Mouse (Mus musculus) limb, embryonic 15.5 days (tissue): ENCODE measurements around the gene Nxf1. TPM values are rescaled to one million over a fixed set of nuclear protein-coding genes. Genes with fewer than 3 reads are reported as not detected.

ENCODE experiments used
- ATAC-seq: fragments of 200-750 bp; cut with Nextera tagmentation; 2 replicates; pipeline ENCODE4 v1.8.0; 2017; ENCODE audit warnings: low read depth, moderate TSS enrichment; ENCODE audit not compliant: insufficient number of reproducible peaks, low FRiP score, low TSS enrichment
- H3K27ac ChIP-seq: fragments of 300-500 bp; sonication (generic); 2 replicates; pipeline ENCODE4 v1.5.1; 2015; ENCODE audit warnings: moderate library complexity, mild to moderate bottlenecking, inconsistent platforms
- H3K27me3 ChIP-seq: fragments of 300-500 bp; sonication (generic); 2 replicates; pipeline ENCODE4 v1.6.1; 2015; ENCODE audit warnings: inconsistent platforms
- H3K36me3 ChIP-seq: fragments of 300-500 bp; sonication (generic); 2 replicates; pipeline ENCODE4 v1.6.1; 2015; ENCODE audit warnings: inconsistent platforms
- H3K4me1 ChIP-seq: fragments of 300-500 bp; sonication (generic); 2 replicates; pipeline ENCODE4 v1.6.1; 2015; ENCODE audit warnings: inconsistent platforms
- H3K4me2 ChIP-seq: fragments of 300-500 bp; sonication (generic); 2 replicates; pipeline ENCODE4 v1.6.1; 2015; ENCODE audit warnings: mild to moderate bottlenecking, inconsistent platforms
- H3K4me3 ChIP-seq: fragments of 300-500 bp; sonication (generic); 2 replicates; pipeline ENCODE4 v1.5.1; 2015; ENCODE audit warnings: mild to moderate bottlenecking, inconsistent platforms
- H3K9ac ChIP-seq: fragments of 300-500 bp; sonication (generic); 2 replicates; pipeline ENCODE4 v1.6.1; 2015; ENCODE audit warnings: inconsistent platforms
- H3K9me3 ChIP-seq: fragments of 300-500 bp; sonication (generic); 2 replicates; pipeline ENCODE4 v1.6.1; 2016; ENCODE audit warnings: inconsistent platforms
- WGBS: fragments of 180-500 bp; shearing (Covaris S2); methylation state at CpG from one replicate; pipeline ENCODE4 v1.1.7; 2015; 5-methylcytosine and 5-hydroxymethylcytosine counted together
- polyA plus RNA-seq: library from polyadenylated mRNA; unstranded; fragments of >200 nt; fragmentation: Nextera tagmentation; extraction: Ambion mirVana; gene quantifications from 2 replicates; pipeline ENCODE4 v1.2.1, GENCODE M21; 2015

The Nxf1 gene
- polyA plus RNA-seq: 171 and 188 TPM in 2 replicates

DNA sequence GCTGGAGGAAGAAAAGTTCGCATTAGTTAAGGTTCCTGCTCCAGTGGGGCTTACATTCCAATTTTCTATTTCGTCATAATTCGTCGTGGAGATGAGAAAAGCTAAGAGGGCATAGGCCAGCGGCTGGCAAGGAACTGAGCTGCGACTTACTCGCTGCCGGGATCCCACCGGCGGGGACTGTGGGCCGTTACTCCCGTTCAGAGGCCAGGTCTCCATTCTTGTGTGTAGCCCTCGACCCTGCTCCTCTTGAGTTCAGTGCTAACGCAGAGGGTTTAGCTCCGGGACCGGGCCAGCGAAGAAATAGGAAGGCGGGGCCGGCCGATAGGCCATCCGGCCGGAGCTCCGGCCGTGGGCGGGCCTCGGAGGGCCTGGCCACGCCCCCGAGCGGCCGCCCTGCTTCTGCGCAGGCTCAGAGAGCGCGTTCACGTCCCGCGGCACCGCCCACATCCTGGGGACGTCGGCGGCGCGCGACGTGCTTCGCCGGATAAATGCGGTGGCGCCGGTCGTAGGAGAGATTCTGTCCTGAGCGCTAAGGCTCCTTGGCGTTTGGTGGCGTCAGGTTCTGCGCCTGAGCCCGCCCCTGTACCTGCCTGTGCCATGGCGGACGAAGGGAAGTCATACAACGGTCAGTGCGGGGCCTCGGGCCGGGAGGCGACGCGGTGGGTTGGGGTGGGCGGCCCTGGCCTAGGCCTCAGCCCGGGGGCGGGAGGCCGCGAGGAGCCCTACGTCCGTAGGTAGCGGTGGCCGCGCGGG lies at the start of gene Nxf1:
Gene Nxf1, plus strand, starts transcription at position 439 of the 753 bp plus-strand sequence.
- Histone ChIP-seq H3K4me1 (peaks cover 19% of the 10 kb centered on the region), H3K9ac (peak within 1 kb of the TSS; percentile 88), H3K36me3 (peaks cover 34% of the 10 kb centered on the region), H3K4me2 (peak within 1 kb of the TSS; percentile 54), H3K9me3 (no peaks in the 10 kb centered on the region), H3K4me3 (peak within 1 kb of the TSS; percentile 93), H3K27me3 (no peaks in the 10 kb centered on the region), H3K27ac (peak within 1 kb of the TSS; percentile 90)
- WGBS: under 1% methylated on average over 75 of the region's 75 CpGs
- peak; percentile 91 for ATAC-seq

DNA sequence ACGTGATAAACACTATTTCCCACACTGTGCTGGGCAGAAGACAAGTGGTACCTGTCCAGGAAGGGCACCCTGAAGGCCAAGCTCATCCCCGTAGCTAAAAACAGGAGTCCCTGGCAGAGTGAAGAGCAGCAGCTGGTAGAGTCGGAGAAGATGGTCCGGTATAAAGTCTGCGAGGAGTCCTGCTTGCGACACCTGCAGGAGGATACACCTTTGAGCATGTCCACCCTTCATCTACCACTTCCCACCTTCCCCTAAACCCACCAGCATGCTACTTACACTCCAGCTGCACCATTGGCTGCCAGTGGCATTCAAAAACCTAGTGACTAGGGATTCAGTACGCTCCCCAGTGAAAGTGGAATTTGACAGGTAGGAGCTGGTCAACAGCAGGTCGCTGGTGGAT lies 47.9 kb upstream of the Nxf1 start:
- no peak overlapping the region for H3K4me3 ChIP-seq
- H3K36me3 ChIP-seq: peaks cover 45% of the 10 kb centered on the region
- H3K27ac ChIP-seq: no peak overlapping the region
- ATAC-seq: no peak
- peaks cover 29% of the 10 kb centered on the region for H3K4me1 ChIP-seq
- no peaks in the 10 kb centered on the region for H3K9me3 ChIP-seq
- 89% methylated on average over 8 of the region's 8 CpGs for WGBS
- H3K27me3 ChIP-seq: no peaks in the 10 kb centered on the region
- no peak overlapping the region for H3K9ac ChIP-seq
- H3K4me2 ChIP-seq: no peak overlapping the region

DNA sequence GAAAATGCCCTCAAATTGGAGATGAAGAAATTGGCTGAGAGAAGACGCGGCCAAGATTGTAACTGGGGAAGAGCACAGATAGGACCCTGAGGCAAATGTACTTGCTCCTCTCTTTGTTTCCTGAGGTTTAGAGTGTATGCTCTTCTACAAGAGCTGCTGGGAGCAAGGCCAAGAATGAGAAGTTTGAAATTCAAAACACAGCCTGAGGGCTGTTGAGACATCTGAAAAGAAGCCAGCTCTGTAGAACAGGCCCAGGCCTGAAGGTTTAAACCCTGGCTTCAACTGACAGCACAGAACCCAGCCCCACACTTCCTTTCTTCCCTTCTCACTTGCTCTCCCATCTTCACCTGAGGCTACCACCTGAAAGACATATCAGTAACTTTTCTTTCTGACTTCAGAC lies 46.8 kb upstream of the Nxf1 start:
- no peak overlapping the region for H3K4me3 ChIP-seq
- 72% methylated on average over 2 of the region's 2 CpGs for WGBS
- no peaks in the 10 kb centered on the region for H3K9me3 ChIP-seq
- H3K36me3 ChIP-seq: peaks cover 45% of the 10 kb centered on the region
- no peak for ATAC-seq
- no peaks in the 10 kb centered on the region for H3K27me3 ChIP-seq
- H3K27ac ChIP-seq: peak overlapping the region; percentile 55
- 0 out of 2 replicates have a peak overlapping the region, but pooled peaks have one; percentile 8 for H3K4me2 ChIP-seq
- H3K9ac ChIP-seq: no peak overlapping the region
- H3K4me1 ChIP-seq: peaks cover 31% of the 10 kb centered on the region

DNA sequence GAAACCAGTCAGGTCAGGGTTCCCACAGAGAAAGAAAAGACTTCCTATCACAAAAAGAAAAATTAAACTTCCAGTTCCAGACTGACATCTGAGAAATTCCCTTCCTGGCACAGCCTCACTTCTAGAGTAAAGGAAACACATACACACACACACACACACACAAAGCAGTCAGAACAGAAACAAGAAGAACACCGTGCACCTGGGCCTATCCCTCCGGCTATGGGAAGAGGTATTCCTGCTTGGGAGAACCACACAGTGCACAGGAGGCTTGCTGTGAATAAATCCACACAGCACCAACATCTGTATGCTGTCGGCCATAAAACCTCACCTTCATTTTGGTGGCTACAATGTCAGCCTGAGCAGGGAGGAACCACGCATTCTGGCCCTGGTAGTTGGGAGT lies 45.4 kb upstream of the Nxf1 start:
- Histone ChIP-seq H3K27ac (peak overlapping the region; percentile 92), H3K27me3 (no peaks in the 10 kb centered on the region), H3K4me1 (peaks cover 30% of the 10 kb centered on the region), H3K36me3 (peaks cover 44% of the 10 kb centered on the region), H3K9ac (no peak overlapping the region), H3K9me3 (no peaks in the 10 kb centered on the region), H3K4me3 (peak overlapping the region; percentile 89), H3K4me2 (peak overlapping the region; percentile 50)
- no peak for ATAC-seq
- WGBS: 46% methylated on average over 4 of the region's 4 CpGs

DNA sequence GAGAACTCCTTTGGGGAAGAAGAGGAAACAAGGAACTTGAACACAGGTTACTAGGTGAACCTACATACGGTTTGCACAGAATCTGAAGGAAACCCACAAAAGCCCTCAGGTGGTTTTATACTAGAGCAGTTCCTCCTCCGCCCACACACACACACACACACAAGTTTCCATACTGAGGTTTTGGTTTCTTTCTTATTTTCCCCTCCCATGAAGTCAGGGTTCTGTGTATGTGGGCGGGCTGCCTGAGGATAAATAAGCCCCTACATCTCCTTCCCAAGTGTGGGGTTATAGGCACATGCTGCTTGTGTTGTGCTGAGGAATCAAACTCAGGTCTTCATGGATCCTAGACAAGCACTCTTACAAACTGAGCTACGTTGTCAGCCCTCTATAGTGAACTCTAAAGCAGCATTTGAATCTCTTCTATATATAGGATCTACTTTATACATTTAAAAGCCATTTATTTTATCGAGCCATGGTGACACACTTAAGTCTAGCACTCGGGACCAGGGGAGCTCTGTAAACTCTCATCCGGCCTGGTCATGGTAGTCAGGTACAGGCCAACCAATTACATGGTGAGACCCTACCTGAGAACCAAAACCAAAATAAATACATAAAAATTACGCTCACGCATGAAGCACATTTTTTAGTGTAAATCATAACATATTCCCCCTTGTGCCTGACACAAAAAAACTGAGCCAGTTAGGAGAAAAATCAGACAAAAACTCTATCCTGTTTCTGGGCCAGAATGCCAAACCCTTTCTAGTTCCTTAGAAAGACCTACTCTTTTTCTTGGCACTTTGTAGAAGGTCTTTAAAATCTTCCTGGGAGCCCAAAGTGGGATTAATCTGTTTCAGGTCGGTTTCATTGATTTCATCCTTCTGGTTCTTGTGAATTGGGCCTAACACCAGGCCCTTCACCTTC lies 44.7 kb upstream of the Nxf1 start:
- peak overlapping the region; percentile 71 for H3K9ac ChIP-seq
- peak overlapping the region; percentile 92 for H3K27ac ChIP-seq
- H3K27me3 ChIP-seq: no peaks in the 10 kb centered on the region
- no peaks in the 10 kb centered on the region for H3K9me3 ChIP-seq
- no peak for ATAC-seq
- H3K4me1 ChIP-seq: peaks cover 30% of the 10 kb centered on the region
- H3K4me2 ChIP-seq: peak overlapping the region; percentile 50
- WGBS: 45% methylated on average over 10 of the region's 10 CpGs
- H3K36me3 ChIP-seq: peaks cover 39% of the 10 kb centered on the region
- H3K4me3 ChIP-seq: peak overlapping the region; percentile 89

DNA sequence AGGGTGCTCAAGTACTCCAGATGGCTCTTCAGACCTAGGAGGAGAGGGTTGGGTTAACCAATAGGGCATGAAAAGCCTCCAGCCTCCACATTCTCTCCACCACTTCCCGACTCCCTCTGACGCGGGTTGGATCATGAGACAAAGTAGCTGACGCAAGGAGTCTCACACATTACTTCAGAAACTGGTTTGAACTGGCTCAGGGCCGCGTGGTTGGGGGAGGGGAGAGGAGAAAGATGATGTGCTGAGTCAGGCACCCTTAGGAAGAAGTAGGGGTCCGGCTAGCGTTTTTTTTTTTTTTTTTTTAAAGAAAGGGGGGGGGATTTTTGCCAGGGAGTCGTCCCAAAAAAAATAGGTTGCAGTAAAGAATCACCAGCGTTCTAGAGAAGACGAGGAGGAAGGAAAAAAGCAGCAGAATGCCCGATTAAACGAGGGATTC lies 44.0 kb upstream of the Nxf1 start:
- Histone ChIP-seq H3K27ac (peak overlapping the region; percentile 92), H3K36me3 (peaks cover 33% of the 10 kb centered on the region), H3K9ac (peak overlapping the region; percentile 71), H3K4me1 (peaks cover 30% of the 10 kb centered on the region), H3K27me3 (no peaks in the 10 kb centered on the region), H3K4me2 (peak overlapping the region; percentile 50), H3K4me3 (peak overlapping the region; percentile 89), H3K9me3 (no peaks in the 10 kb centered on the region)
- ATAC-seq: peak; percentile 31; the same call in 1 of the 2 replicates
- under 1% methylated on average over 13 of the region's 13 CpGs for WGBS

DNA sequence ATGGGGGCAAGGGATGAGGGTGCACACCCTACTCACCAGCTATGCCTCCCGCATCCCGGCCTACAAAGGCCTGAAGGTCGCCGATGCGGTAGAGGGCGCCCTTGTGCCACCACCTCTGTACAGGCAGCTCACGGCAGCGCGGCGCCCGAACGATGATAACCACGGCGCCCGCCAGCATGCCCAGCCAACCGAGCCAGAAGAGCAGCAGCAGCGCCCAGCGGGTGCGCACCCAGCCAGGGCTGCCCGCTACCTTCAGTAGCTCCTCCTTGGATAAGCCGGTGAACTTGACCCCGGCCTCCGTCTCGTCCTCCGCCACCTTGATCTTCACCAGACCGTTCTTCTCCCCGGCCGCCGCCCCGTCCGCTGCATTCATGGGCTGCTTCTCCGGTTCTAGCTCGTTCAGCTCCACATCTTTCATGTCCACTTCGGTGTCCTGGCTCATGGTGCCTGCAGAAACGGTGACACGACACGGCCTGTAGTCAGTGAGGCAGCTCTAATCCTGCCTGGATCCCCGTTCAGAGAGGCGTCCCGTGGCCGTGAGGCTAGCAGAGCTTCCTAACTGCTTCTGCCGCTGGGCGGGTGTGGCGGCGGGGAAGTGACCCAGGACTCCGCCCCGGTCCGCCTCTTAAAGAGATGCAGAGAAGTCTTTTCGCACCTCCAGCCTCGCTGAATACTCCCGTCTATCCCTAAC lies 43.4 kb upstream of the Nxf1 start:
- WGBS: under 1% methylated on average over 51 of the region's 51 CpGs
- peak; percentile 87 for ATAC-seq

DNA sequence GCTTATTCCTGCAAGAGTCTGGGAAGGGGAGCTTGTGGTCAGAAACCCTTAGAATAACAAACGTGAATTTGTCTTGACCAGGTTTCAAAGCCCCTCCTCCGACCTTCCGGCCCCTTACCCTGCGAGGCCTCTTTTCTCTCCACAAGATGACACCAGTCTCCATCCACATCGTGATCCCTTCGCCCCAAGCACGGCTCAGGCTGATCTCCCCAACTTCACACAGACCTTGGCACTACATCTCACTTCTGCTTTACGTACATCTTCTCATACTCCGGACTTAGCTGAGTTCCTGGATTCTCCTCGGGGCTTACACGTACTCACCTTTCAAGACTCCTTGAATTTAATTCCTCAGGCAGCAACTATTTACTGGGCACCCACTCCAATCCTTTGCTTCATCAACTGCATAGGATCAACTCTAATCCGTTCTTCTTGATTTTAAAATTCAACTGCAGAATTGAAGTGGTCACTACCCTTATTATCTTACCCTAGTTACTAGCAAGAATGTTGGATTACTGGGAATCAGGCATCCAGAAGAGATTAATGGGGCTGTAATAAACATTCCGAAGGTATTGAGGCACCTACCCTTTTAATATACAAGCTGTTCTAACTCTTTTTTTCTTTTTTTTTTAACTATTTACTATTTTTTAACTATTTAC lies 42.7 kb upstream of the Nxf1 start:
- peak overlapping the region; percentile 92 for H3K27ac ChIP-seq
- H3K9me3 ChIP-seq: no peaks in the 10 kb centered on the region
- peak overlapping the region; percentile 71 for H3K9ac ChIP-seq
- H3K4me2 ChIP-seq: peak overlapping the region; percentile 50
- H3K4me3 ChIP-seq: peak overlapping the region; percentile 89
- ATAC-seq: peak; percentile 17; the same call in 1 of the 2 replicates
- H3K36me3 ChIP-seq: peaks cover 20% of the 10 kb centered on the region
- no peaks in the 10 kb centered on the region for H3K27me3 ChIP-seq
- H3K4me1 ChIP-seq: peaks cover 30% of the 10 kb centered on the region
- WGBS: 3% methylated on average over 13 of the region's 13 CpGs

More for the DNA sequence above, 43.4 kb upstream of the Nxf1 start:
- H3K27me3 ChIP-seq: no peaks in the 10 kb centered on the region
- H3K4me1 ChIP-seq: peaks cover 30% of the 10 kb centered on the region
- peak overlapping the region; percentile 89 for H3K4me3 ChIP-seq
- H3K9me3 ChIP-seq: no peaks in the 10 kb centered on the region
- H3K27ac ChIP-seq: peak overlapping the region; percentile 92
- peak overlapping the region; percentile 71 for H3K9ac ChIP-seq
- H3K4me2 ChIP-seq: peak overlapping the region; percentile 50
- H3K36me3 ChIP-seq: peaks cover 27% of the 10 kb centered on the region

DNA sequence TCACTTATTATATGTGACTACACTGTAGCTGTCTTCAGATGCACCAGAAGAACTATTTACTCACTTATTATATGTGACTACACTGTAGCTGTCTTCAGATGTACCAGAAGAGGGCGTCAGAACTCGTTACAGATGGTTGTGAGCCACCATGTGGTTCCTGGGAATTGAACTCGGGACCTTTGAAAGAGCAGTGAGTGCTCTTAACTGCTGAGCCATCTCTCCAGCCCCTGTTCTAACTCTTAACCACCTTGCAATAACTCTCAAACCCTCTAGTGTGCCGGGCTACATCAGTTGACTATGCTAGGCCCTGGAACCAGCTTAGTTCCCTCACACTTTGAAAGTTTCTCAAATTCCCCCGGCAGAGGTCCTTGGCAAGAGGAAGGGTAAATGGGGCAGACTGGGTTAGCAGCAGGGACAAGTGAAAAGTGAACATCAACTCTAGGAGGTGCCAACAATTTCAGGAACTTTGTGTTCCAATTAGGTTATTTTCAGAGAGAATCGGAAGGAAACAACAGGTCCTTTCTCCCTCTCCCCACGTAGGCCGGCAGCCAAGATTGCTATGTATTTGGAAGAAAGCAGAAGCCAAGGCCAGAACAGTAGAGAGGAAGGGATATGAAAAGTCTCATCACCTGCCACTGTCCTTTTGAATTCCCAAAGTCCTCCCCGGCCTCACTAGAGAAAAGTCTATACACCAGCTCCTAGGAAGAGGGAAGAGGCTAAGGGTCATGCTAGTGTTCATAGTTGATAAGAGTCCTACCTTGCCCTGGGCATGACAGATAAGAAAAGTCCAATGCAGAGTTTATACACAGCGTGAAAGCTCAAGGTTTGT lies 42.0 kb upstream of the Nxf1 start:
- Histone ChIP-seq H3K9me3 (no peaks in the 10 kb centered on the region), H3K27ac (no peak overlapping the region), H3K4me2 (no peak overlapping the region), H3K36me3 (peaks cover 13% of the 10 kb centered on the region), H3K27me3 (no peaks in the 10 kb centered on the region), H3K9ac (no peak overlapping the region), H3K4me3 (no peak overlapping the region), H3K4me1 (peaks cover 27% of the 10 kb centered on the region)
- ATAC-seq: no peak
- WGBS: 68% methylated on average over 10 of the region's 10 CpGs

DNA sequence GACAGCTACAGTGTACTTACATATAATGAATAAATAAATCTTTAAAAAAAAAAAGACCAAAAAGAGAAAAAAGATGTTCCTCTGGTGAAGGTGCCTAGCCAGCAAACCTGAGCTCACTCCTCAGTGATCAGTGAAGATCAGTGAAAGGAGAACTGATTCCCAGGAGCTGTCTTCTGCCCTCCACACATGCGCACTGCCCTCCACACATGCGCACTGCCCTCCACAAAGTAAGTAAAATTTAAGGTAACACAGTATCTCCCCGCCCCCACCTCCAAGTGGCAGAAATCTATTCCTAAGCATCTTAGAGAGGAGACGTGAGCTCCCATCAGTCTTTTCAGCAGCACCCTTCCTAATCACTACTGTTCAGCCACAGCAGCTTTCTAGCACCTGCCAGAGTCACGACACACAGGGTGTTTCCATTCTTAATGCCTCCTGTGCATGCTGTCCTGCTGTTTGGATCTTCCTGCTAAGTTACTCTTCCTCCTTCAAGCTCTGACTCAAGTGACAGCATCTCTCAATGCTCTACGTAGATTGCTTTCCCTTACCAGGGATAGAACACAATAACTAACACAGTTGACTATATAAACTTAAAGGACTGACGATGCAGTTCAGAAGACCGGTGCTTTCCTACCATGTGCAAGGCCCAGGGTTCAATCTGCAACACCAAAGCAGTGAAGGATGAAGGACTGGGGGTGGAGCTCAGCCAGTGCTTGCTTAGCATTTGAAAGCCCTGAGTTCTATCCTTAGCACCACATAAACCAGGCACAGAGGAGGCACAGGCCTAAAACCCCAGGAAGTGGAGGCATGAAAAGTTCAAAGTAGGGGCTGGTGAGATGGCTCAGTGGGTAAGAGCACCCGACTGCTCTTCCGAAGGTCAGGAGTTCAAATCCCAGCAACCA lies 40.8 kb upstream of the Nxf1 start:
- no peak for ATAC-seq

More for the DNA sequence above, 40.8 kb upstream of the Nxf1 start:
- H3K36me3 ChIP-seq: peaks cover 3% of the 10 kb centered on the region; the same call in 1 of the 2 replicates
- peaks cover 20% of the 10 kb centered on the region for H3K4me1 ChIP-seq
- no peak overlapping the region for H3K27ac ChIP-seq
- WGBS: 72% methylated on average over 10 of the region's 10 CpGs
- no peak overlapping the region for H3K4me3 ChIP-seq
- H3K9ac ChIP-seq: no peak overlapping the region
- H3K9me3 ChIP-seq: no peaks in the 10 kb centered on the region
- no peak overlapping the region for H3K4me2 ChIP-seq
- no peaks in the 10 kb centered on the region for H3K27me3 ChIP-seq
